Mouse (Mus musculus) CH12.LX (cell line): ENCODE measurements at regions not wholly inside any gene's neighbourhood (a gene's known extent, or its start where the extent isn't known, plus 50 kb on each side); places are given as distances from the start of the nearest gene placed in this dataset.

Experiments
- DNase-seq: peaks from one replicate; pipeline ENCODE4 v3.0.0-alpha.2; 2013; ENCODE audit errors: extremely low read depth
- H3K27ac ChIP-seq: 2 replicates; pipeline ENCODE4 v1.5.1; 2012; ENCODE audit warnings: low read depth, mild to moderate bottlenecking, control low read depth, moderate library complexity; ENCODE audit not compliant: insufficient read depth
- H3K27me3 ChIP-seq: replicated peaks from 2 replicates; pipeline ENCODE3; 2012; ENCODE audit warnings: inconsistent platforms
- H3K36me3 ChIP-seq, 2 experiments: replicated peaks in 1 of 2; 2 replicates each; pipeline versions ENCODE3 to v1.6.1; 2012; ENCODE audit warnings: inconsistent platforms in 1 of 2, low read length in 1 of 2, mild to moderate bottlenecking in 1 of 2, mixed read lengths in 1 of 2, moderate library complexity in 1 of 2; ENCODE audit not compliant: control insufficient read depth in 1 of 2, insufficient read depth in 1 of 2
- H3K4me1 ChIP-seq, 2 experiments: 2 replicates each; pipeline ENCODE4 v1.6.1; 2012; ENCODE audit warnings: inconsistent platforms in 1 of 2, moderate library complexity in 1 of 2; ENCODE audit not compliant: insufficient read depth in 2 of 2, control insufficient read depth in 1 of 2
- H3K4me2 ChIP-seq: 2 replicates; pipeline ENCODE4 v1.6.1; 2012; ENCODE audit warnings: low read depth, mild to moderate bottlenecking, control low read depth; ENCODE audit not compliant: poor library complexity, insufficient read depth, severe bottlenecking
- H3K4me3 ChIP-seq, 3 experiments: fragments of 150-350 bp in 1 of 3; sonication (generic) in 1 of 3; replicated peaks in 1 of 3; 2 replicates each; pipeline versions ENCODE3 to v1.5.1; 2011 to 2012; ENCODE audit warnings: low read depth in 2 of 3, low read length in 2 of 3, mild to moderate bottlenecking in 2 of 3, moderate library complexity in 2 of 3, control low read depth in 1 of 3, improper control_type of control experiment in 1 of 3, inconsistent platforms in 1 of 3, mixed read lengths in 1 of 3; ENCODE audit not compliant: poor library complexity in 1 of 3
- H3K79me2 ChIP-seq: replicated peaks from 2 replicates; pipeline ENCODE4 v1.6.1; 2012; ENCODE audit warnings: mild to moderate bottlenecking, moderate library complexity; ENCODE audit not compliant: control insufficient read depth, poor library complexity, insufficient read depth, severe bottlenecking; ENCODE audit errors: extremely low read depth
- H3K9ac ChIP-seq: 2 replicates; pipeline ENCODE4 v1.6.1; 2012; ENCODE audit warnings: low read depth, mild to moderate bottlenecking, control low read depth, moderate library complexity; ENCODE audit not compliant: insufficient read depth
- H3K9me3 ChIP-seq: replicated peaks from 2 replicates; pipeline ENCODE3; 2012; ENCODE audit warnings: low read length, inconsistent platforms, mixed read lengths
- BHLHE40 ChIP-seq: IDR thresholded peaks from 2 replicates; pipeline ENCODE4 v1.6.1; 2011; ENCODE audit warnings: mild to moderate bottlenecking, low read depth, low read length, improper control_type of control experiment
- CHD2 ChIP-seq: IDR thresholded peaks from 2 replicates; pipeline ENCODE4 v1.6.1; 2011; ENCODE audit warnings: low read length, improper control_type of control experiment
- ELF1 ChIP-seq: IDR thresholded peaks from 2 replicates; pipeline ENCODE4 v1.6.1; 2014; ENCODE audit warnings: low read depth, mild to moderate bottlenecking, inconsistent platforms, low read length, improper control_type of control experiment
- EP300 ChIP-seq: IDR thresholded peaks from 2 replicates; pipeline ENCODE4 v1.6.1; 2011; ENCODE audit warnings: low read length, improper control_type of control experiment
- IRF4 ChIP-seq: IDR thresholded peaks from 2 replicates; pipeline ENCODE4 v1.6.1; 2014; ENCODE audit warnings: low read depth, mild to moderate bottlenecking, inconsistent platforms, low read length, improper control_type of control experiment
- JUN ChIP-seq: IDR thresholded peaks from 2 replicates; pipeline ENCODE4 v1.6.1; 2011; ENCODE audit warnings: low read depth, mild to moderate bottlenecking, low read length, improper control_type of control experiment, moderate library complexity; ENCODE audit not compliant: insufficient read depth
- JUND ChIP-seq: conservative IDR thresholded peaks from 2 replicates; pipeline ENCODE4 v1.6.1; 2011; ENCODE audit warnings: low read depth, low read length, improper control_type of control experiment
- MAFK ChIP-seq: IDR thresholded peaks from 2 replicates; pipeline ENCODE4 v1.6.1; 2011; ENCODE audit warnings: low read length, improper control_type of control experiment; ENCODE audit not compliant: insufficient replicate concordance
- MAX ChIP-seq: IDR thresholded peaks from 2 replicates; pipeline ENCODE4 v1.6.1; 2011; ENCODE audit warnings: low read length, improper control_type of control experiment
- MAZ ChIP-seq: IDR thresholded peaks from 2 replicates; pipeline ENCODE4 v1.6.1; 2012; ENCODE audit warnings: low read depth, mild to moderate bottlenecking, inconsistent platforms, low read length, improper control_type of control experiment, moderate library complexity
- MEF2A ChIP-seq: IDR thresholded peaks from 2 replicates; pipeline ENCODE4 v1.6.1; 2014; ENCODE audit warnings: low read depth, mild to moderate bottlenecking, inconsistent platforms, low read length, improper control_type of control experiment, borderline replicate concordance
- MXI1 ChIP-seq: IDR thresholded peaks from 2 replicates; pipeline ENCODE4 v1.6.1; 2011; ENCODE audit warnings: mild to moderate bottlenecking, low read depth, low read length, improper control_type of control experiment
- MYC ChIP-seq: IDR thresholded peaks from 2 replicates; pipeline ENCODE4 v1.6.1; 2011; ENCODE audit warnings: low read depth, mild to moderate bottlenecking, improper control_type of control experiment, low read length
- POLR2A ChIP-seq: IDR thresholded peaks from 2 replicates; pipeline ENCODE4 v1.6.1; 2011; ENCODE audit warnings: low read depth, mild to moderate bottlenecking, improper control_type of control experiment, low read length
- POLR2AphosphoS2 ChIP-seq: IDR thresholded peaks from 2 replicates; pipeline ENCODE4 v1.6.1; 2011; ENCODE audit warnings: low read depth, low read length, improper control_type of control experiment
- RAD21 ChIP-seq: IDR thresholded peaks from 2 replicates; pipeline ENCODE4 v1.6.1; 2011; ENCODE audit warnings: low read depth, mild to moderate bottlenecking, low read length, improper control_type of control experiment, moderate library complexity
- RCOR1 ChIP-seq: conservative IDR thresholded peaks from 2 replicates; pipeline ENCODE4 v1.6.1; 2012; ENCODE audit warnings: low read depth, mild to moderate bottlenecking, inconsistent platforms, low read length, improper control_type of control experiment
- SIN3A ChIP-seq: IDR thresholded peaks from 2 replicates; pipeline ENCODE4 v1.6.1; 2012; ENCODE audit warnings: low read length, improper control_type of control experiment, inconsistent platforms
- TBP ChIP-seq: conservative IDR thresholded peaks from 2 replicates; pipeline ENCODE4 v1.6.1; 2011; ENCODE audit warnings: low read depth, low read length, improper control_type of control experiment
- TCF12 ChIP-seq: IDR thresholded peaks from 2 replicates; pipeline ENCODE4 v1.6.1; 2014; ENCODE audit warnings: low read depth, mild to moderate bottlenecking, inconsistent platforms, low read length, improper control_type of control experiment
- USF2 ChIP-seq: conservative IDR thresholded peaks from 2 replicates; pipeline ENCODE4 v1.6.1; 2011; ENCODE audit warnings: low read depth, low read length, improper control_type of control experiment
- ZC3H11A ChIP-seq: IDR thresholded peaks from 2 replicates; pipeline ENCODE4 v1.6.1; 2012; ENCODE audit warnings: low read depth, mild to moderate bottlenecking, inconsistent platforms, low read length, improper control_type of control experiment
- dilution Hi-C: fragments of 300-500 bp; cut with MboI; formaldehyde crosslinking; loops from 2 replicates; pipeline ENCODE4 v1.14.3; 2020; ENCODE audit warnings: low sequenced_read_pairs; ENCODE audit not compliant: extremely low pct_unique_long_range_greater_than_20kb, extremely low pct_ligation_motif_present
- in situ Hi-C: fragments of 300-500 bp; cut with MboI; formaldehyde crosslinking; loops from 3 replicates; pipeline ENCODE4 v1.14.3; 2019; ENCODE audit warnings: low sequenced_read_pairs, low pct_ligation_motif_present, low pct_unique_long_range_greater_than_20kb, mixed read lengths

DNA sequence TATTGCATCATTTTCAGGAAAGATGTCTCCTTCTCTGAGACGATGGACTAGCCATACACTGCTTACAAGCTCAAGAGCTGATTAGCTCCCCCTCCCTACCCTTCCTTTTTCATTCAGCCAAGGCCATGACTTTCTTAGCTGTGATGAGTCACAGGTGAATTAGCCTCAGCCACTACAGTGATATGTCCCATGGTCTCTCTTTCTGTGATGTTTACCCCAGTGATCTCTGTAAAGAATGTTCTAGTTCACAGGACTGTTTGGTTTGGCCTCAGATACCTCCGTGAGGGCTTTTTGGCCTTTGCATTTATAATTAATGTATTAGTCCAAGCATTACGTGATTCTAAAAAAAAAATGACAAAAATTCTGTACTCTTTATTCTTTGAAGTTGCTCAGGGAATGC is 452.5 kb downstream of the 4933405O20Rik start:
- H3K27me3 ChIP-seq: no peaks in the 10 kb centered on the region
- dilution Hi-C loops (no loop called here), in situ Hi-C loops (no loop called here)
- no peaks in the 10 kb centered on the region for H3K79me2 ChIP-seq
- peaks cover 12% of the 10 kb centered on the region for H3K9me3 ChIP-seq
- no peak overlapping the region for H3K27ac ChIP-seq
- no peaks in the 10 kb centered on the region for H3K4me1 ChIP-seq
- no peak overlapping the region for H3K4me3 ChIP-seq
- no peak overlapping the region for H3K9ac ChIP-seq
- no peak for DNase-seq
- TF ChIP-seq EP300 (no peak), POLR2A (no peak)
- no peaks in the 10 kb centered on the region for H3K36me3 ChIP-seq
- H3K4me2 ChIP-seq: no peak overlapping the region

DNA sequence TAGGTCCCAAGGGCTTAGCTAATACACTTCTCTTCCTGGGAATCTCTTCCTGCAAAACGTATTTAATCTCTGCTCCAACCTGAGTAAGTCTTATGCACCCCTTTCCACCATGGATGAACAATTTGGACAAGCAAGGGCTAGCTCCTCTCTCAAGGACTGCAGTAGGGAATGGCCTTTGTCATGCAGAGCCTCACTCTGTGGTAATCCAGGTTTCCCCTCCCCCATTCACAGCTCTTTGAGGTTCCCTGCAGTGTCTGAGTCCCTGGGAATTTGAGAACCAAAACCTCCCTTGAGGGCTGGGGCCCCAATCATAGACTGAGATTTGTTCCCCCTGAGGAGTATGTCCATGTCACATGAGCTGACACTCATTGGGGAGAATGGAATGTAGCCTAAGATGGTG is 442.5 kb upstream of the Ano5 start:
- no peaks in the 10 kb centered on the region for H3K79me2 ChIP-seq
- peaks cover 26% of the 10 kb centered on the region for H3K9me3 ChIP-seq
- H3K27ac ChIP-seq: no peak overlapping the region
- no peaks in the 10 kb centered on the region for H3K27me3 ChIP-seq
- H3K4me3 ChIP-seq: no peak overlapping the region
- H3K4me2 ChIP-seq: no peak overlapping the region
- dilution Hi-C loops (no loop called here), in situ Hi-C loops (no loop called here)
- TF ChIP-seq RAD21: no peak
- TF ChIP-seq POLR2A: no peak
- no peak for TF ChIP-seq MAZ
- no peak for TF ChIP-seq MAX
- TF ChIP-seq MAFK: no peak
- TF ChIP-seq MEF2A: no peak
- TF ChIP-seq IRF4: no peak
- no peak for TF ChIP-seq TCF12
- TF ChIP-seq MXI1: no peak
- no peaks in the 10 kb centered on the region for H3K4me1 ChIP-seq
- no peak overlapping the region for H3K9ac ChIP-seq
- no peak for DNase-seq
- H3K36me3 ChIP-seq: no peaks in the 10 kb centered on the region

- H3K4me2 ChIP-seq: no peak overlapping the region
- H3K4me1 ChIP-seq: no peaks in the 10 kb centered on the region
- TF ChIP-seq ELF1 (no peak), MYC (no peak), USF2 (no peak), POLR2AphosphoS2 (no peak), RCOR1 (no peak), EP300 (no peak), POLR2A (no peak), SIN3A (no peak), CHD2 (no peak), MAZ (no peak), IRF4 (no peak), BHLHE40 (no peak), ZC3H11A (no peak), TBP (no peak), JUN (no peak), JUND (no peak), MEF2A (no peak)
- H3K27me3 ChIP-seq: no peaks in the 10 kb centered on the region
- dilution Hi-C loops (no loop called here), in situ Hi-C loops (no loop called here)
- H3K9ac ChIP-seq: no peak overlapping the region
- peaks cover 49% of the 10 kb centered on the region for H3K9me3 ChIP-seq
- no peak overlapping the region for H3K27ac ChIP-seq
- no peaks in the 10 kb centered on the region for H3K79me2 ChIP-seq
- no peaks in the 10 kb centered on the region for H3K36me3 ChIP-seq
- no peak overlapping the region for H3K4me3 ChIP-seq
- no peak for DNase-seq
Measured at GRCm38 (mm10) chr7:51093774-51094173, 417.1 kb upstream of the Ano5 start.
